Mouse (Mus musculus): ENCODE measurements at regions not wholly inside any gene's neighbourhood (a gene's known extent, or its start where the extent isn't known, plus 50 kb on each side); places are given as distances from the start of the nearest gene placed in this dataset.

DNA sequence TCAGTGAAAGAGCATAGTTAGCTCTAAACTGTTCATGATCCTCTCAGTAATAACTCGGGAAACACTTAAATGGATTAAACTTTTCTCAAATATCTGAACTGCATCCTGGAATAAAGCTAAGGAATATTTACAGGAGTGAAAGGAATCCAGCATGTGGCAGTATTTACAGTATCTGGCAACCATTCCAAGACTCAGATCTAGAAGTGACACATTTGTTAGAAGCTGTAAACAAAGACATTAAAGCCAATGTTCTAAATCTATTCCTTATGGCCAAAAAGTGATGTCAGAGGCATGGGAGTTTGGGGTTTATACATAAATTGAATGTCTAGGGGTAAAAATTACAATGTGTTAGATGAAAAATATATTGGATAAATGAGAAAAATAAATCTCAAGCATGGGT is 101.6 kb upstream of the Trib2 start:
- no peak for TF ChIP-seq CTCF (IDR thresholded peaks at IDR 0.05)
- DNase-seq, result no peak
- intact Hi-C loops (cut with DNase I), result no loop called here
- Histone ChIP-seq H3K4me3 (no peak overlapping the region), H3K27ac (no peak overlapping the region)

DNA sequence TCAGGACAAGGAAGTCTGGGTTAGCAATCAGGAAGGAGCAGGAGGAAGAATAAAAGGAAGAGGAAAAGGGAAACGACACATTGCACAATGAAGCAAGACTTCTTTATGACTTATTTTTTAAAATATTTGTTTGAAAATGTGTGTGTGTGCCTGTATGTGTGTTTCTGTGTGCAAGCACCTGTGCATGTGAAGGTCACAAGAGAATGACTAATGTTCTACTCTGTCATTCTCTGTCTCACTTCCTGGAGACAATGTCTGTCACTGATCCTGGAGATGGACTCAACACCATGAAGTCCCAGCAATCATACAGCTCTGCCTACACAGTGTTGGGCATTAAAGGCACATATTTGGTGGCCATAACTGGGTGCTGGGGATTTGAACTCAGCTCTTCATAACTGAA is 96.2 kb upstream of the Trib2 start:
- Histone ChIP-seq H3K4me3 (no peak overlapping the region), H3K27ac (no peak overlapping the region)
- DNase-seq, result no peak
- no peak for TF ChIP-seq CTCF (IDR thresholded peaks at IDR 0.05)
- intact Hi-C loops (cut with DNase I), result no loop called here

DNA sequence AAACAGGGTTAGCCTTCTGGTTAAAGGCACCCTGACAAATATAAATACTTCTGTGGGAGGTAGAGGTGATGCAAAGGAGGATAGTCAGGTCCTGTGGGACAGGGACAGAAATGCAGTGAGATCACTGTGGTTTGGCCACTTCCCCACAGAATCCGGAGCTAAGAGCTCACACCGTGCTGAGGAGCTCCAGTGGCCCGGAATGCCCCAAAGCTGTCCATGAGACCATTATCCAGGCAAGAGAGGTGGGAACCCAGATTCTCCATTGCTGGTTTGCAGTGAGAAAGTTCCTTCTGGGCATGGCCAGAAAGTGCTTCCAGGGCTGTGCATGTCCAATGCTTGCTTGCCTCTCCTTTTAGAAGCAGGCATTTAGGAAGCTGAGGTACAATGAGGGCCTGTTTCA is 95.8 kb upstream of the Trib2 start:
- no peak overlapping the region for H3K27ac ChIP-seq
- DNase-seq, result no peak
- intact Hi-C loops (cut with DNase I), result no loop called here
- no peak for TF ChIP-seq CTCF (IDR thresholded peaks at IDR 0.05)
- H3K4me3 ChIP-seq, result no peak overlapping the region

DNA sequence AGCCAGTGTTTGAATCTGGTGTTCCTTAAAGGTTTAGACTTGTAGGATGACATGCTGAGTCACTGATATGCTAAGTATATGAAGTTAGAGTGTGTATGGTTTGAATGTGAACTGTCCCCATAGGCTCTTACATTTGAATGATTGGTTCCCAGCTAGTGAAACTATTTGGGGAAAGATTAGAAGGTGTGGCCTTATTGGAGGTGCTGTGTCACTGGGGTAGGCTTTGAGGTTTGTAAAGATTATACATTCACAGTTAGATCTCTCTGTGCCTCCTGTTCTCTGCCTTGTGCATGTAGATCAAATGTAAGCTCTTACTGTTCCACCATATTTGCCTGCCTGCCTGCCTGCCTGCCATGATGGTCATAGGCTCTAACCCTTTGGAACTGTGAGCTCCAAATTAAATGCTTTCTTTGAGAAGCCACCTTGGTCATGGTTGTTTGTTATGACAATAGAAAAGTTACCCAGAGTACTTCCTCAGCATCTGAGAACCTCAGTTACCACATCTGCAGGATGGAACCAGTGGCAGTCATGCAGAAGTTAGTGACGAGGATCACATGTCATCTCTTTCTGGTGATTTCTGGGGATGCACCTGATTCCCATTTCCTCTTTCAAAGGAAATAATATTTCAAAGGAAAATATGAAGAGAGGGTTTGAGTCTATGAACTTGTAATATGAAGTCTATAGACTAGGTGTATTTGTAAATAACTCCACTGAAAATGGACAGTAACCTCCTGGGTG is 94.7 kb upstream of the Trib2 start:
- intact Hi-C loops (cut with DNase I), result no loop called here
- DNase-seq, result no peak
- Histone ChIP-seq H3K27ac (no peak overlapping the region), H3K4me3 (no peak overlapping the region)
- TF ChIP-seq CTCF (IDR thresholded peaks at IDR 0.05), result no peak

GRCm38 (mm10) chr12:15897539-15897938 is 80.8 kb upstream of the Trib2 start:
- DNase-seq, result no peak
- Histone ChIP-seq H3K27ac (no peak overlapping the region), H3K4me3 (no peak overlapping the region)
- TF ChIP-seq CTCF (IDR thresholded peaks at IDR 0.05), result no peak
- intact Hi-C loops (cut with DNase I), result no loop called here

DNA sequence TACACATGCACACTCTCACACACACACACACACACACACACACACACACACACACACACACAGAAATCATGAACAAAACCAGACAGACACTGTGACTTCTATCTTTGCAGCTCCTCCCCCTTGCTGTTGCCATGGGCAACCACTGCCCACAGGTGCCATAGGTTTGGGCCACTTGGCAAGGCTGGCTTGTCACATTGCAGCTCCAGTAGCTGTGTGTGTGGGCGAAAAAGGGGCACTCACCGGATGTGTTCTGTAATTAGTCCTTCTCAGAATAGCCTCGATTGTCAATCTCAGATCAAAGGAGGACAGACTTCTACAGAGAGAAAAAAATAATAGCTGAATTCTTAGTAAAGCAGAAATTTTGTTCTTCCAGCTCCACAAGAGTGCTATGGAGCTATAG is 79.8 kb upstream of the Trib2 start:
- no peak for DNase-seq
- intact Hi-C loops (cut with DNase I), result no loop called here
- no peak overlapping the region for H3K4me3 ChIP-seq
- no peak for TF ChIP-seq CTCF (IDR thresholded peaks at IDR 0.05)
- no peak overlapping the region for H3K27ac ChIP-seq

DNA sequence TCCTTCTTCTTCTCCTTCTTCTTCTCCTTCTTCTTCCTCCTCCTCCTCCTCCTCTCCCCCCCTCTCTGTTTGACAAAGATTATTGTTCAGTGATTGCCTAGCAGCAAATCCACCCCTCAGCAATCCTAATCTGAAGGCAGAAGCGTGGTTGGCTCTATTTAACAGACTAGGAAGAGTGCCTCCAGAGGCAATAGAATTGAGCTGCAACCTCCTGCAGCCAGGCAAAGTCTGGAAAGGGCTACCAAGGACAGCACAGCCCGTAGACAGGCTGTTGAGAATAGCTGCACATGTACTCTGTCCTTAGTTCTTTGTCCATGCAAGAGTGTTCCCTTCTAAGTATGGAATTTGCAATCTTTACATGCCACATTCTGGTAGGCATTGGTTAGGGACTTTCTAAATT is 78.5 kb upstream of the Trib2 start:
- Histone ChIP-seq H3K4me3 (no peak overlapping the region), H3K27ac (no peak overlapping the region)
- DNase-seq, result no peak
- TF ChIP-seq CTCF (IDR thresholded peaks at IDR 0.05), result no peak
- intact Hi-C loops (cut with DNase I), result no loop called here

GRCm38 (mm10) chr12:15890591-15890990 is 73.9 kb upstream of the Trib2 start:
- no peak for DNase-seq
- intact Hi-C loops (cut with DNase I), result no loop called here
- TF ChIP-seq CTCF (IDR thresholded peaks at IDR 0.05), result no peak
- no peak overlapping the region for H3K4me3 ChIP-seq
- H3K27ac ChIP-seq, result no peak overlapping the region

DNA sequence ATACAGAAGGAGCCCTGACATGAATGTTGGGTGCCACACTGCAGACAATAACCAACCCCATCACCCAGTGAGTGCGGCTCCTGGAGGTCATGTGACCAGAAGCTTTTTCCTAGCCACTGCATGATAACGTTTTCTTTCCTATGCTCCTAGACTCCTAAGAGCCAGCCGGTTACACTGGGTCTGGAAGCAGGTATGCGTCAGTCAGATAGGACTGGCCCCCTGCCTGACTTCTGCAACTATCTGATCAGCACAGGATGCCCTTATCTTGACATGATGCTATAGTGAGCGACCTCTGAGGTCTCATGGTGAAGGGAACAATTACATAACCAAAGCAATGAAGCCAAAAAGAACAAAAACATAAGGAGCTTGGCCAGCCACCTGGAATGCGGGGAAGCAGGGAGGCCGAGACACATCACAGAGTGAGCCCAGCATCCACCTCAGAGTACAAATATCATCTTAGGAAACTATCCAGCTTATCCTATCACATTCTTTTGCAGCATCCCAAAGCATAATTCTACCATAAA is 63.2 kb upstream of the Trib2 start:
- no peak for TF ChIP-seq CTCF (IDR thresholded peaks at IDR 0.05)
- no peak overlapping the region for H3K27ac ChIP-seq
- DNase-seq, result no peak
- no peak overlapping the region for H3K4me3 ChIP-seq
- intact Hi-C loops (cut with DNase I), result no loop called here

All from gastrocnemius, adult 2 months (tissue).